In genomic region chr14:34508187-34508840, GRCm38 (mm10) we compare ENCODE assay signal across 9 mouse cellular contexts. TPM values are rescaled to one million over a fixed set of nuclear protein-coding genes. Genes with fewer than 3 reads are reported as not detected.
DNase-seq lines count a peak whose midpoint lies in the region; ATAC-seq and TF ChIP-seq lines count a peak whose summit lies in the region.
"Had no signal": no experiment of that assay in that cellular context is flagged by ENCODE, and none has a peak within 500 bp of the region (broad histone marks: within the 10 kb centered on the region; RNA-seq: fewer than 3 reads in every experiment).

No protein-coding gene starts in this region.

- H3K27ac ChIP-seq in heart, adult 2 months = peak overlapping the region; percentile 26; the same call in 1 of the 2 replicates
- H3K27ac ChIP-seq in liver, embryonic 11.5 days (ENCODE audit: low read depth, low read length) = no peak overlapping the region

- peak overlapping the region; percentile 1; the same call in 1 of the 2 replicates for H3K4me2 ChIP-seq in liver, embryonic 11.5 days

- DNase-seq in heart, adult 2 months = no peak
- DNase-seq in heart, postnatal 4 days = no peak
- peak; percentile 61 for DNase-seq in 3134 (ENCODE audit: extremely low read depth, insufficient read length, low spot score)
- peak; percentile 71 for DNase-seq in adrenal gland, postnatal 14 days
- no peak for DNase-seq in liver, embryonic 11.5 days (ENCODE audit: low spot score)
- no peak for DNase-seq in layer of hippocampus, postnatal 14 days (ENCODE audit: low spot score in 2 of 2)
- no peak for DNase-seq in right cerebral cortex, postnatal 4 days
- no peak for DNase-seq in spleen, postnatal 10 days (ENCODE audit: low spot score in 2 of 2)

- no peaks in the 10 kb centered on the region for H3K27me3 ChIP-seq in heart, adult 2 months (ENCODE audit: control insufficient read depth, insufficient read depth, low read length)
- no peaks in the 10 kb centered on the region; the same call in 1 of the 2 replicates for H3K27me3 ChIP-seq in liver, embryonic 11.5 days (replicated peaks; ENCODE audit: control insufficient read depth, insufficient read depth, low read length)

- ATAC-seq in liver, embryonic 11.5 days (replicated peaks; ENCODE audit: low FRiP score) = peak; percentile 85

- H3K36me3 ChIP-seq in heart, adult 2 months (ENCODE audit: control insufficient read depth, insufficient read depth, low read length) = peaks cover 8% of the 10 kb centered on the region
- H3K36me3 ChIP-seq in liver, embryonic 11.5 days (ENCODE audit: control insufficient read depth, insufficient read depth, low read length) = no peaks in the 10 kb centered on the region

- TF ChIP-seq CTCF in heart, adult 2 months (IDR thresholded peaks at IDR 0.05) = no peak

- no peak for TF ChIP-seq POLR2A in heart, adult 2 months (IDR thresholded peaks at IDR 0.05; ENCODE audit: insufficient read depth, low read depth, low read length)

- no peaks in the 10 kb centered on the region for H3K9me3 ChIP-seq in liver, embryonic 11.5 days (ENCODE audit: control insufficient read depth, low read length)

- intact Hi-C loops in heart, adult 2 months (cut with DNase I) = no loop called here

- TF ChIP-seq EP300 in heart, adult 2 months (IDR thresholded peaks at IDR 0.05; ENCODE audit: insufficient read depth, low read depth, low read length) = no peak

- peak overlapping the region; percentile 1 for H3K9ac ChIP-seq in heart, adult 2 months (ENCODE audit: low read depth, low read length)
- no peak overlapping the region for H3K9ac ChIP-seq in liver, embryonic 11.5 days (ENCODE audit: low read depth, low read length)

- H3K79me2 ChIP-seq in heart, adult 2 months (replicated peaks; ENCODE audit: control insufficient read depth, insufficient read depth, low read length) = no peaks in the 10 kb centered on the region

- WGBS in heart, adult 2 months = 51% methylated on average over 4 of the region's 4 CpGs
- 43% methylated on average over 4 of the region's 4 CpGs for WGBS in liver, embryonic 11.5 days

- H3K4me1 ChIP-seq in heart, adult 2 months (ENCODE audit: control insufficient read depth, insufficient read depth, low read length) = peaks cover 5% of the 10 kb centered on the region
- H3K4me1 ChIP-seq in liver, embryonic 11.5 days (replicated peaks; ENCODE audit: control insufficient read depth, insufficient read depth, low read length) = peaks cover 18% of the 10 kb centered on the region

- H3K4me3 ChIP-seq in heart, adult 2 months = no peak overlapping the region
- no peak overlapping the region for H3K4me3 ChIP-seq in liver, embryonic 11.5 days (ENCODE audit: low read depth, low read length)

RNA-seq across cellular contexts. Expression of gene Bmpr1a, which starts 5.2 kb away (rescaled TPM):
- 10 to 100 TPM; 58.4 to 62.5 TPM for total RNA-seq in heart, adult 2 months (2021)
- polyA plus RNA-seq in heart, adult 2 months (2012; rRNA removed) = 13.8 and 38.2 TPM in 2 replicates
- total RNA-seq in heart, postnatal 4 days (2021) = 100 to 1,000 TPM; 107 to 115 TPM
- 53.5 and 53.7 TPM in 2 replicates for total RNA-seq in adrenal gland, postnatal 14 days (2021)
- 17.4 and 18.0 TPM in 2 replicates for polyA plus RNA-seq in liver, embryonic 11.5 days (2014; fragmentation: Nextera tagmentation; extraction: Ambion mirVana)
- total RNA-seq in layer of hippocampus, postnatal 14 days (2021) = 10 to 100 TPM; 38.3 to 41.4 TPM

RNA-seq across cellular contexts. Expression of gene 9230112D13Rik, which starts 14.3 kb away (rescaled TPM):
- not detected for total RNA-seq in heart, adult 2 months (2021)
- polyA plus RNA-seq in heart, adult 2 months (2012; rRNA removed) = not detected in 2 replicates
- not detected for total RNA-seq in heart, postnatal 4 days (2021)
- not detected in 2 replicates for total RNA-seq in adrenal gland, postnatal 14 days (2021)
- not detected in 2 replicates for polyA plus RNA-seq in liver, embryonic 11.5 days (2014; fragmentation: Nextera tagmentation; extraction: Ambion mirVana)
- total RNA-seq in layer of hippocampus, postnatal 14 days (2021) = not detected
- polyA plus RNA-seq: large intestine, adult 2 months had no signal

Comparison
In these comparisons a context has a peak if more than half of its experiments do, and no peak if none do; other contexts are left out.
1. DNase-seq: peak in 3134 (single experiment) and adrenal gland, postnatal 14 days (single experiment); none in heart, adult 2 months (0 of 2), heart, postnatal 4 days (single experiment), liver, embryonic 11.5 days (single experiment), layer of hippocampus, postnatal 14 days (0 of 2), right cerebral cortex, postnatal 4 days (single experiment) and spleen, postnatal 10 days (0 of 2).